Mouse (Mus musculus) liver, embryonic 13.5 days (tissue): Measurements from ENCODE around the gene Olfr700. TPM values are rescaled to one million over a fixed set of nuclear protein-coding genes. Genes with fewer than 3 reads are reported as not detected.
"Not testable (repeated sequence)": the region's sequence is repeated elsewhere in the genome, so short reads cannot be mapped to it uniquely, and the experiment has no call there.

Experiments
- ATAC-seq: fragments of 200-750 bp; cut with Nextera tagmentation; 2 replicates; pipeline ENCODE4 v1.8.0; 2017; ENCODE audit warnings: low read depth, mild to moderate bottlenecking, moderate number of reproducible peaks, moderate library complexity
- DNase-seq: peaks from one replicate; pipeline ENCODE4 v3.0.0; 2022
- H3K27ac ChIP-seq: fragments of 300-500 bp; sonication (generic); 2 replicates; pipeline ENCODE4 v1.5.1; 2015; ENCODE audit warnings: moderate library complexity, mild to moderate bottlenecking, inconsistent platforms
- H3K27me3 ChIP-seq: fragments of 300-500 bp; sonication (generic); 2 replicates; pipeline ENCODE4 v1.6.1; 2015; ENCODE audit warnings: mild to moderate bottlenecking, inconsistent platforms
- H3K36me3 ChIP-seq: fragments of 300-500 bp; sonication (generic); 2 replicates; pipeline ENCODE4 v1.6.1; 2015; ENCODE audit warnings: mild to moderate bottlenecking, inconsistent platforms
- H3K4me1 ChIP-seq: fragments of 300-500 bp; sonication (generic); replicated peaks from 2 replicates; pipeline ENCODE4 v1.6.1; 2015; ENCODE audit warnings: inconsistent platforms
- H3K4me2 ChIP-seq: fragments of 300-500 bp; sonication (generic); 2 replicates; pipeline ENCODE4 v1.6.1; 2015; ENCODE audit warnings: inconsistent platforms, mild to moderate bottlenecking, moderate library complexity
- H3K4me3 ChIP-seq: fragments of 300-500 bp; sonication (generic); replicated peaks from 2 replicates; pipeline ENCODE4 v1.5.1; 2015; ENCODE audit warnings: mild to moderate bottlenecking, inconsistent platforms
- H3K9ac ChIP-seq: fragments of 300-500 bp; sonication (generic); 2 replicates; pipeline ENCODE4 v1.6.1; 2015; ENCODE audit warnings: mild to moderate bottlenecking, inconsistent platforms
- H3K9me3 ChIP-seq: fragments of 300-500 bp; sonication (generic); replicated peaks from 2 replicates; pipeline ENCODE4 v1.6.1; 2016; ENCODE audit warnings: inconsistent platforms
- WGBS: fragments of 180-500 bp; shearing (Covaris S2); methylation state at CpG from one replicate; pipeline ENCODE4 v1.1.7; 2015; ENCODE audit not compliant: insufficient replicate concordance; 5-methylcytosine and 5-hydroxymethylcytosine counted together
- polyA plus RNA-seq: library from polyadenylated mRNA; unstranded; fragments of >200 nt; fragmentation: Nextera tagmentation; extraction: Ambion mirVana; gene quantifications from 2 replicates; pipeline ENCODE4 v1.2.1, GENCODE M21; 2015

Gene Olfr700
- polyA plus RNA-seq: not detected in 2 replicates

- Histone ChIP-seq H3K27me3 (no peaks in the 10 kb centered on the region), H3K4me1 (no peaks in the 10 kb centered on the region), H3K36me3 (no peaks in the 10 kb centered on the region), H3K27ac (no peak within 1 kb of the TSS), H3K9me3 (no peaks in the 10 kb centered on the region), H3K9ac (no peak within 1 kb of the TSS), H3K4me3 (no peak within 1 kb of the TSS), H3K4me2 (no peak within 1 kb of the TSS)
- no peak for DNase-seq
- ATAC-seq: no peak
- 52% methylated on average over 1 of the region's 1 CpGs for whole genome bisulfite sequencing
Measured at GRCm38 (mm10) chr7:106808734-106809133, at the start of gene Olfr700. Gene Olfr700, minus strand, starts transcription at chr7:106808834.

- DNase-seq: no peak
- Histone ChIP-seq H3K27me3 (no peaks in the 10 kb centered on the region), H3K9me3 (no peaks in the 10 kb centered on the region), H3K36me3 (no peaks in the 10 kb centered on the region), H3K4me2 (no peak within 1 kb of the TSS), H3K4me3 (no peak within 1 kb of the TSS), H3K4me1 (no peaks in the 10 kb centered on the region), H3K9ac (no peak within 1 kb of the TSS), H3K27ac (no peak within 1 kb of the TSS)
- ATAC-seq: no peak
- 41% methylated on average over 2 of the region's 2 CpGs for WGBS
Measured at GRCm38 (mm10) chr7:106843060-106843459, 34.4 kb upstream of the Olfr700 start, which contains the start of gene Olfr703. Gene Olfr703, plus strand, starts transcription at chr7:106843360.

- ATAC-seq: no peak
- Histone ChIP-seq H3K4me3 (no peak within 1 kb of the TSS), H3K4me1 (no peaks in the 10 kb centered on the region), H3K27ac (no peak within 1 kb of the TSS), H3K36me3 (no peaks in the 10 kb centered on the region), H3K9ac (no peak within 1 kb of the TSS), H3K27me3 (no peaks in the 10 kb centered on the region), H3K9me3 (no peaks in the 10 kb centered on the region), H3K4me2 (no peak within 1 kb of the TSS)
- no peak for DNase-seq
Measured at GRCm38 (mm10) chr7:106833793-106834192, 25.2 kb upstream of the Olfr700 start, which contains the start of gene Olfr702. Gene Olfr702, minus strand, starts transcription at chr7:106833893.

DNA sequence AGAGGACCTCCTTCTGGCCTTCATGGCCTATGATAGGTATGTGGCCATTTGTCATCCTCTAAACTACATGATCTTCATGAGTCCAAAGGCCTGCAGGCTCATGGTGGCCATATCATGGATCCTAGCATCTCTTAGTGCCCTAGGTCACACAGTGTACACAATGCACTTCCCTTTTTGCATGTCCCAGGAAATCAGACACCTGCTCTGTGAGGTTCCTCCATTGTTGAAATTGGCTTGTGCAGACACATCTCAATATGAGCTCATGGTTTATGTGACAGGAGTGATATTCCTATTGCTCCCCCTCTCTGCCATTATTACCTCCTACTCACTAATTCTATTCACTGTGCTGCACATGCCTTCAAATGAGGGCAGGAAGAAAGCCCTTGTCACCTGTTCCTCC, 9.8 kb upstream of the Olfr700 start:
- H3K4me2 ChIP-seq: no peak overlapping the region
- H3K9me3 ChIP-seq: no peaks in the 10 kb centered on the region
- H3K9ac ChIP-seq: no peak overlapping the region
- H3K27ac ChIP-seq: no peak overlapping the region
- H3K4me3 ChIP-seq: no peak overlapping the region
- no peaks in the 10 kb centered on the region for H3K4me1 ChIP-seq
- ATAC-seq (no peak), DNase-seq (no peak)
- H3K27me3 ChIP-seq: no peaks in the 10 kb centered on the region
- no peaks in the 10 kb centered on the region for H3K36me3 ChIP-seq

DNA sequence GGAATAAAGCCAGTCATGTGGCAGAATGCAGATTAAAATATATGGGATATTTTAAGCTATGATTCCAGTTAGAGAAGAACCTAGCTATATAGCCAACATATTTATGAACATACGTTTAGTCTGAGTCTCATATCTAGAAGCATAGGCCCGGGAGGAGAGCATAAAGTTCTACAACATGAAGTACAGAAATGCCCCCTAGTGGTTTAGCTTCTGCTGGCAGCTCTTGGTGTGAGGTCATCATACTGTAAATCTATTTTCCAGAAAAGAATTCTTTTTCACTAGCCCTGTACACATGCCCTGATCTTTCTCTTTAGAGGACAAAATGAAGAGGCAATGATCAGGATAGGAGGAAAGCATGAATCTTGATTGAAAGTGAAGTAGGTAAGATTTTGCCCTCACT, 7.1 kb upstream of the Olfr700 start:
- Histone ChIP-seq H3K4me3 (no peak overlapping the region), H3K9me3 (no peaks in the 10 kb centered on the region), H3K4me2 (no peak overlapping the region), H3K36me3 (no peaks in the 10 kb centered on the region), H3K27me3 (no peaks in the 10 kb centered on the region), H3K9ac (no peak overlapping the region), H3K27ac (no peak overlapping the region), H3K4me1 (no peaks in the 10 kb centered on the region)
- no peak for ATAC-seq
- 17% methylated on average over 2 of the region's 2 CpGs for WGBS
- DNase-seq: no peak

GRCm38 (mm10) chr7:106813829-106814228, 5.2 kb upstream of the Olfr700 start, which contains the start of gene Olfr701:
Gene Olfr701, plus strand, starts transcription at chr7:106814129.
- ATAC-seq (no peak), DNase-seq (no peak)
- Histone ChIP-seq H3K4me3 (no peak within 1 kb of the TSS), H3K4me1 (no peaks in the 10 kb centered on the region), H3K27ac (no peak within 1 kb of the TSS), H3K27me3 (no peaks in the 10 kb centered on the region), H3K9me3 (no peaks in the 10 kb centered on the region), H3K36me3 (no peaks in the 10 kb centered on the region), H3K9ac (no peak within 1 kb of the TSS), H3K4me2 (no peak within 1 kb of the TSS)
- WGBS: 46% methylated on average over 2 of the region's 2 CpGs

DNA sequence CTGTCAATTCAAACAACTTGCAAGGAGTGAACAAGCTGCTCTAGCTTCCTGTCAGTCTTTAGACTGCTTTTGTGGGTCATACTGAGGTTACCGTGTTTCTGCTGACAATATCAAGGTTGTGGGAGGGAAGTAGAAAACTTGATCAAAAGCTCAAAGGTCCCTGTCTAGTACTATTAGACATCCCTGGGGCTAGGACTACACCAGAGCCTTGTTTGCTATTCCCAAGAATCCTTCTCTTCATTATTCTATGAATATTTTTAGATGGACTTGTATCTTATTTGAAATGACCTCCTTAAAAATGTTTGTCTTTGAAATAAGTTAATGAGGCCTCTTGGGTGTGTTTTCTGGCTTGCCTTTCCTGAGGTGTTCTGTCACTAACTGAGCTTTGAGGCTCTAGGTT, 15.5 kb downstream of the Olfr700 start, which contains the start of gene Olfr699:
Gene Olfr699 (minus strand): TSS at position 101 of the 400 bp plus-strand sequence.
- ATAC-seq: no peak
- 61% methylated on average over 1 of the region's 1 CpGs for WGBS

DNA sequence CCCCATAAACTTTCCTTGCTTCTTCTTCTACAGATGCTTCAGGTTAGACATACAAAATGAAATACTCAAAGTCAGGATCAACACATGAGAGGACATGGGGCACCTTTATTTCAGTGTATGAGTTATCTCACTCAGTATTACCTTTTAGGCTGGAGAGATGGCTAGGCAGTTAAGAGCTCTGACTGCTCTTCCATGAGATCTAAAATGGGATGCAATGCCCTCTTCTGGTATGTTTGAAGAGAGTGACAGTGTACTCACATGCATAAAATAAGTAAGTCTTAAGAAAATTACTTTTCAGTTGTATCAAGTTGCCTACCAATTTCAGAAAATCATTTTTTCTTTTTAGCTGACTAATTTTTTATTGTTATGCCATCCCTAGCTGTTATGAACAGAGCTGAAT, 20.3 kb downstream of the Olfr700 start:
- no peak for ATAC-seq
- no peaks in the 10 kb centered on the region for H3K36me3 ChIP-seq
- H3K4me2 ChIP-seq: no peak overlapping the region
- H3K9ac ChIP-seq: no peak overlapping the region
- H3K4me1 ChIP-seq: no peaks in the 10 kb centered on the region
- no peak overlapping the region for H3K27ac ChIP-seq
- no peak overlapping the region for H3K4me3 ChIP-seq
- no peaks in the 10 kb centered on the region for H3K27me3 ChIP-seq
- H3K9me3 ChIP-seq: no peaks in the 10 kb centered on the region
- no peak for DNase-seq

More for the DNA sequence above, 15.5 kb downstream of the Olfr700 start, which contains the start of gene Olfr699:
- DNase-seq: no peak
- Histone ChIP-seq H3K9me3 (no peaks in the 10 kb centered on the region), H3K27me3 (no peaks in the 10 kb centered on the region), H3K36me3 (no peaks in the 10 kb centered on the region), H3K27ac (no peak within 1 kb of the TSS), H3K4me1 (no peaks in the 10 kb centered on the region), H3K9ac (no peak within 1 kb of the TSS), H3K4me2 (no peak within 1 kb of the TSS), H3K4me3 (no peak within 1 kb of the TSS)

- DNase-seq, H3K9ac ChIP-seq, H3K27ac ChIP-seq, ATAC-seq, H3K4me1 ChIP-seq, H3K36me3 ChIP-seq, H3K9me3 ChIP-seq, H3K4me2 ChIP-seq, H3K4me3 ChIP-seq, H3K27me3 ChIP-seq: not testable (repeated sequence)
- 75% methylated on average over 2 of the region's 2 CpGs for WGBS
Measured at GRCm38 (mm10) chr7:106761008-106761407, 47.6 kb downstream of the Olfr700 start.

GRCm38 (mm10) chr7:106758800-106759199, 49.8 kb downstream of the Olfr700 start:
- Histone ChIP-seq H3K4me1 (no peaks in the 10 kb centered on the region), H3K4me3 (no peak overlapping the region), H3K9me3 (no peaks in the 10 kb centered on the region), H3K9ac (no peak overlapping the region), H3K36me3 (no peaks in the 10 kb centered on the region), H3K4me2 (no peak overlapping the region), H3K27ac (no peak overlapping the region), H3K27me3 (no peaks in the 10 kb centered on the region)
- ATAC-seq (no peak), DNase-seq (no peak)
- WGBS: 61% methylated on average over 2 of the region's 2 CpGs
